Mouse (Mus musculus) MEL (cell line): ENCODE results near the gene E130114P18Rik. TPM values are rescaled to one million over a fixed set of nuclear protein-coding genes. Genes with fewer than 3 reads are reported as not detected.
A peak's percentile ranks its signal among the peaks of the same experiment; 100 is the strongest.

Experiments
- DNase-seq: peaks from one replicate; pipeline ENCODE4 v3.0.0; 2011; ENCODE audit warnings: low read depth, low spot score
- H3K27ac ChIP-seq: 2 replicates; pipeline ENCODE4 v1.5.1; 2012; ENCODE audit warnings: low read depth, mild to moderate bottlenecking, control low read depth, low read length, moderate library complexity; ENCODE audit not compliant: control insufficient read depth
- H3K27me3 ChIP-seq, 2 experiments: fragments of 150-350 bp in 1 of 2; sonication (generic) in 1 of 2; 2 replicates each; pipeline ENCODE4 v1.6.1; 2012; ENCODE audit warnings: low read length in 2 of 2, mild to moderate bottlenecking in 2 of 2, improper control_type of control experiment in 1 of 2, moderate library complexity in 1 of 2; ENCODE audit not compliant: insufficient read depth in 2 of 2, control insufficient read depth in 1 of 2
- H3K36me3 ChIP-seq, 2 experiments: 2 replicates each; pipeline ENCODE4 v1.6.1; 2012 to 2014; ENCODE audit warnings: low read length in 2 of 2, improper control_type of control experiment in 1 of 2, inconsistent platforms in 1 of 2, mild to moderate bottlenecking in 1 of 2; ENCODE audit not compliant: insufficient read depth in 2 of 2, control insufficient read depth in 1 of 2
- H3K4me1 ChIP-seq, 2 experiments: fragments of 150-350 bp in 1 of 2; sonication (generic) in 1 of 2; 2 replicates each; pipeline ENCODE4 v1.6.1; 2012; ENCODE audit warnings: low read length in 2 of 2, improper control_type of control experiment in 1 of 2, mild to moderate bottlenecking in 1 of 2; ENCODE audit not compliant: insufficient read depth in 2 of 2, control insufficient read depth in 1 of 2
- H3K4me3 ChIP-seq, 2 experiments: fragments of 150-350 bp in 1 of 2; sonication (generic) in 1 of 2; 2 replicates each; pipeline ENCODE4 v1.5.1; 2012; ENCODE audit warnings: low read depth in 2 of 2, low read length in 2 of 2, mild to moderate bottlenecking in 2 of 2, moderate library complexity in 2 of 2, control low read depth in 1 of 2, improper control_type of control experiment in 1 of 2; ENCODE audit not compliant: control insufficient read depth in 1 of 2, insufficient read depth in 1 of 2
- H3K79me2 ChIP-seq: 2 replicates; pipeline ENCODE4 v1.6.1; 2012; ENCODE audit warnings: mild to moderate bottlenecking, low read length, moderate library complexity; ENCODE audit not compliant: control insufficient read depth, poor library complexity, insufficient read depth
- H3K9ac ChIP-seq: 2 replicates; pipeline ENCODE4 v1.6.1; 2012; ENCODE audit warnings: low read depth, mild to moderate bottlenecking, control low read depth, low read length, moderate library complexity; ENCODE audit not compliant: control insufficient read depth, poor library complexity, severe bottlenecking
- H3K9me3 ChIP-seq: fragments of 150-350 bp; sonication (generic); replicated peaks from 2 replicates; pipeline ENCODE4 v1.6.1; 2012; ENCODE audit warnings: mild to moderate bottlenecking, low read length, improper control_type of control experiment, moderate library complexity; ENCODE audit not compliant: insufficient read depth
- CTCF ChIP-seq, 3 experiments: IDR thresholded peaks in 2 of 3; conservative IDR thresholded peaks in 1 of 3; 2 replicates each; pipeline ENCODE4 v1.5.1; 2011 to 2012; ENCODE audit warnings: low read length in 3 of 3, low read depth in 2 of 3, mild to moderate bottlenecking in 2 of 3, improper control_type of control experiment in 1 of 3, inconsistent platforms in 1 of 3, mixed read lengths in 1 of 3, moderate library complexity in 1 of 3; ENCODE audit not compliant: control insufficient read depth in 1 of 3, insufficient read depth in 1 of 3, poor library complexity in 1 of 3, severe bottlenecking in 1 of 3
- ELF1 ChIP-seq: IDR thresholded peaks from 2 replicates; pipeline ENCODE4 v1.6.1; 2014; ENCODE audit warnings: low read depth, mild to moderate bottlenecking, inconsistent platforms, low read length, improper control_type of control experiment, moderate library complexity
- GATA1 ChIP-seq: IDR thresholded peaks from 2 replicates; pipeline ENCODE4 v1.6.1; 2011; ENCODE audit warnings: low read depth, low read length, improper control_type of control experiment
- MAZ ChIP-seq: IDR thresholded peaks from 2 replicates; pipeline ENCODE4 v1.6.1; 2012; ENCODE audit warnings: low read depth, mild to moderate bottlenecking, inconsistent platforms, low read length, improper control_type of control experiment
- RAD21 ChIP-seq: IDR thresholded peaks from 2 replicates; pipeline ENCODE4 v1.6.1; 2011; ENCODE audit warnings: mild to moderate bottlenecking, low read depth, low read length, improper control_type of control experiment
- SIN3A ChIP-seq: IDR thresholded peaks from 2 replicates; pipeline ENCODE4 v1.6.1; 2012; ENCODE audit warnings: low read length, improper control_type of control experiment, inconsistent platforms
- SMC3 ChIP-seq: IDR thresholded peaks from 2 replicates; pipeline ENCODE4 v1.6.1; 2011; ENCODE audit warnings: low read depth, low read length, improper control_type of control experiment
- USF1 ChIP-seq: IDR thresholded peaks from 2 replicates; pipeline ENCODE4 v1.6.1; 2014; ENCODE audit warnings: low read depth, mild to moderate bottlenecking, inconsistent platforms, low read length, improper control_type of control experiment, moderate library complexity
- ZC3H11A ChIP-seq: IDR thresholded peaks from 2 replicates; pipeline ENCODE4 v1.6.1; 2012; ENCODE audit warnings: low read depth, mild to moderate bottlenecking, inconsistent platforms, low read length, improper control_type of control experiment
- ZMIZ1 ChIP-seq: IDR thresholded peaks from 2 replicates; pipeline ENCODE4 v1.6.1; 2012; ENCODE audit warnings: low read depth, mild to moderate bottlenecking, inconsistent platforms, low read length, improper control_type of control experiment, moderate library complexity
- polyA plus RNA-seq, 2 experiments: library from polyadenylated mRNA; stranded (reverse) in 1 of 2; unstranded in 1 of 2; fragments of >175 nt in 1 of 2; fragments of >200 nt in 1 of 2; gene quantifications; 2 replicates each; pipeline versions ENCODE4 v1.2.1 to v1.2.4; 2012; ENCODE audit warnings: low replicate concordance in 2 of 2, low read depth in 1 of 2; ENCODE audit not compliant: insufficient read length in 2 of 2, insufficient read depth in 1 of 2, missing spikeins in 1 of 2
- total RNA-seq: library from RNA; depleted of rRNA; stranded (reverse); fragments of 300-350 nt; gene quantifications from 2 replicates; pipeline ENCODE4 v1.2.3, GENCODE M21; 2012

The E130114P18Rik gene
- total and polyA plus RNA-seq, 3 experiments = not detected

- Histone ChIP-seq H3K4me1 (no peaks in the 10 kb centered on the region), H3K27me3 (peaks cover under 1 to 1% of the 10 kb centered on the region in 2 experiments; a peak in 3 of 4 replicates), H3K27ac (no peak overlapping the region), H3K4me3 (no peak overlapping the region), H3K36me3 (no peaks in the 10 kb centered on the region), H3K9ac (no peak overlapping the region), H3K79me2 (no peaks in the 10 kb centered on the region), H3K9me3 (no peaks in the 10 kb centered on the region)
- TF ChIP-seq RAD21 (no peak), ELF1 (no peak), USF1 (no peak), MAZ (no peak), SMC3 (no peak), GATA1 (no peak)
- no peak for DNase-seq
Observed at GRCm38 (mm10) chr4:97626002-97626720, 151.7 kb downstream of the E130114P18Rik start.

- TF ChIP-seq ZC3H11A = peak; percentile 20; the same call in 1 of the 2 replicates
- TF ChIP-seq SMC3 = peak; percentile 46
- TF ChIP-seq GATA1 = no peak
- no peak for TF ChIP-seq ZMIZ1
- TF ChIP-seq SIN3A = no peak
- TF ChIP-seq RAD21 = peak; percentile 54
- peak in 2 of 3 experiments; percentile 41 to 44; a peak in 4 of 6 replicates for TF ChIP-seq CTCF (IDR thresholded peaks at IDR 0.05 in 2 of 3, conservative IDR thresholded peaks at IDR 0.05 in 1 of 3; ENCODE audit: control insufficient read depth in 1 of 3, insufficient read depth in 1 of 3, low read depth in 2 of 3, low read length in 3 of 3, poor library complexity in 1 of 3, severe bottlenecking in 1 of 3)
- no peak overlapping the region for H3K4me3 ChIP-seq
- no peaks in the 10 kb centered on the region for H3K9me3 ChIP-seq
- peaks cover 0 to 4% of the 10 kb centered on the region in 2 experiments; a peak in 1 of 4 replicates for H3K4me1 ChIP-seq
- H3K27me3 ChIP-seq = peaks cover 0 to 1% of the 10 kb centered on the region in 2 experiments; a peak in 2 of 4 replicates
- no peaks in the 10 kb centered on the region for H3K36me3 ChIP-seq
- no peak overlapping the region for H3K27ac ChIP-seq
- H3K79me2 ChIP-seq = no peaks in the 10 kb centered on the region
- no peak overlapping the region for H3K9ac ChIP-seq
- peak; percentile 43 for DNase-seq
Observed at GRCm38 (mm10) chr4:97623165-97623564, 154.7 kb downstream of the E130114P18Rik start.

GRCm38 (mm10) chr4:97621731-97622130 lies 156.1 kb downstream of the E130114P18Rik start:
- Histone ChIP-seq H3K9me3 (no peaks in the 10 kb centered on the region), H3K4me1 (peaks cover 0 to 4% of the 10 kb centered on the region in 2 experiments; a peak in 1 of 4 replicates), H3K79me2 (no peaks in the 10 kb centered on the region), H3K27me3 (peaks cover 0 to 1% of the 10 kb centered on the region in 2 experiments; a peak in 1 of 4 replicates), H3K4me3 (no peak overlapping the region), H3K27ac (no peak overlapping the region), H3K36me3 (no peaks in the 10 kb centered on the region), H3K9ac (no peak overlapping the region)
- TF ChIP-seq CTCF (IDR thresholded peaks at IDR 0.05 in 2 of 3, conservative IDR thresholded peaks at IDR 0.05 in 1 of 3; ENCODE audit: control insufficient read depth in 1 of 3, insufficient read depth in 1 of 3, low read depth in 2 of 3, low read length in 3 of 3, poor library complexity in 1 of 3, severe bottlenecking in 1 of 3) = no peak
- no peak for TF ChIP-seq SIN3A
- no peak for DNase-seq
